Mouse (Mus musculus) brain, adult 2 months (tissue): ENCODE measurements at regions not wholly inside any gene's neighbourhood (a gene's known extent, or its start where the extent isn't known, plus 50 kb on each side); places are given as distances from the start of the nearest gene placed in this dataset.
"Not testable (repeated sequence)": the region's sequence is repeated elsewhere in the genome, so short reads cannot be mapped to it uniquely, and the experiment has no call there.

Experiments used
- DNase-seq: peaks from one replicate; pipeline ENCODE4 v3.0.0; 2011; ENCODE audit warnings: low read depth, low spot score

DNA sequence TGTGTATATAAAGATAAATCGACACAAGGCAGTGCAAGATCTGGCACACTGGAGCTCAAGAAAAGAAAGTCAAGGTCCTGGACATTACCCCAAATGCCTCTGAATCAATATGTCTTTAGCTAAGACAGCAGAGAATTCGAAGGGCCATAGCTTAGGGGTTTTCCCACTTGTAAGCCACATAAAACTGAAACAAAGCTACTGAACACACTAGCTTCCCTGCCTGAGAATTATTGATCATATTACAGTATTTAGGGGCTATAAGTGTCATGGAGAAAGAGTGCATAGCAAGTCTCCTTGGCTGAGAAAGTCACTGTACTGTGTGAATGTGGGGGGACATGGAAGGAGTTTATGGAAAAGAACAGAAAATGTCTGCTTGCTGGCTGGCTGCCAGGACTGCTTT lies 207.3 kb upstream of the Htr1f start:
- no peak for DNase-seq

- no peak for DNase-seq
Measured at GRCm38 (mm10) chr16:65315052-65315451, 205.3 kb upstream of the Pou1f1 start.

GRCm38 (mm10) chr16:65332412-65332811 lies 187.9 kb upstream of the Pou1f1 start:
- DNase-seq = no peak

GRCm38 (mm10) chr16:65339225-65339624 lies 181.1 kb upstream of the Pou1f1 start:
- DNase-seq = peak; percentile 20

DNA sequence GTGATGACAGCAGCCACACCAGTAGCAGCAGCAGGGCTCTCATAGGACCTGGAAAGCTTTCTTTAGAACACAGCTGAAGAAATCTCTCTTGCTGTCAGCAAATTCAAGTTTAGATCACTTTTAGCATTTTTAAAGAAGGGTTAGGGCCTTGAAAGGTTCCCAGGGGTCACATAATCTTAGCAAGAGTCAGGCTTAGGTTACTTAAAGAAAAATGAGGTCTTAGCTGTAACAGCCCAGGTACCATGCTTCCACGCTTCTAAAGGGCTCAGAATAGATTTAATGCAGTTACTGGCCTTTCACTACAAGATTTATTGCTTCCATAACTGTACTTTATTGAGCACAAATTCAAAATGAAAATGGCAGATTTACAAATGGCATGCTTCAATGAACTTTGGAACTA lies 160.4 kb upstream of the Pou1f1 start:
- DNase-seq = no peak

GRCm38 (mm10) chr16:65369271-65369670 lies 151.0 kb upstream of the Pou1f1 start:
- no peak for DNase-seq

- DNase-seq = peak; percentile 49
Measured at GRCm38 (mm10) chr16:65370939-65371338, 149.4 kb upstream of the Pou1f1 start.

DNA sequence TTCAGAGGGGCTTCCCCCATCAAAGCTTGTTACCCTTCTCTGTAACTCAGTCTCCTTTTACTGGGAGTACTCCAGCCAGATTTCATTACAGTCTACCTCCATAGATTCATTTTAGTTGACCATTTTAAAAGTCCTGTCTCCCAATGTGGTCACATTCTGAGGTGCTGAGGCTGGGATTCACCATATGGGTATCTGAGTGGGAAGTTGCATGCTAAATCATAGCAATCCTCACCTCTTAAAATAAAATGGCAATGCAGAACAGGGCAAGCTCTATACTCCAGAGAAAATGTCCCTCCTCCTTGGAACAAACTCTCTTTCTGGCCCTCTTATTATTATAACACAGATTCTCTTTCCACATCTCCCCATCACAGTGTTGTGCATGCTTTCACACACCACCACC lies 143.8 kb upstream of the Pou1f1 start:
- peak; percentile 43 for DNase-seq

- no peak for DNase-seq
Measured at GRCm38 (mm10) chr16:65378276-65378675, 142.0 kb upstream of the Pou1f1 start.

GRCm38 (mm10) chr16:65379939-65380338 lies 140.4 kb upstream of the Pou1f1 start:
- DNase-seq = peak; percentile 78

- no peak for DNase-seq
Measured at GRCm38 (mm10) chr16:65403926-65404648, 116.2 kb upstream of the Pou1f1 start.

DNA sequence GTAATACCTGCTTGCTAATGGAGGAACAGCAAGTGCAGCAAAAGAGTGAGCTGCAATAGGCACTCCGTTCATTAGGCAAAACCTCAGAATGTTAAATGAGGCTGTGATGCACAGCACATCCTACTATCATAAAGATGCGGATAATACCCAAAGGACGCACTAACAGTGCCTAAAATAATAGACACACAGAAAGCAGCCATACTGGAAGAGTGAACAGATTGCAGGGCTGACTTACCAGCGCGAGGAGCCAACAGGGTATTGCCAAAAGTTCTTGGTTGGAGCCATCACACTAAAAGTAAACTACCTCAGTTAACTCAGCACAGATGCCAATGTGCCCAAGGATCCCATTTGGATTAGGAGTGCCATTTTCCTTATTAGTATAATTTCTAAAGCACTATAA lies 115.5 kb upstream of the Pou1f1 start:
- no peak for DNase-seq

GRCm38 (mm10) chr16:65405824-65406556 lies 114.3 kb upstream of the Pou1f1 start:
- DNase-seq = peak; percentile 18

DNA sequence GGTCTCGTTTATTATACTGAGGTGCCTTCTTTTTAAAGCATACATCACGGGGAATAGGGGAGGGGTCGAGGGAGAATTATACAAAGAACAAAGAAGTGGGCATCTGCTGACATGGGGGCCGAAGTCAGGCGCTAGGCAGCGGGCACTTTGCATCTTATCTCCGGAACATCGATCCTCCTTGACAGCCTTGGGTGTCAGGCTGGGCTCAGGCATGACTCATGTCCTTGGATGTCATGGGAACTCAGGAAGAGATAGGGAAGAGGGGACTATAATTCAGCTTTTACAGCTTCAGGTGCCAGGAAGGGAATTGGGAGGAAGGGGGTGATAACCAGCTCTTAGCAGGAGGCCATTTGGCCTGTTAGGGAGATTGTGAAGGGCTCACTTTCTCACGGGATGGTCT lies 88.3 kb upstream of the Pou1f1 start:
- not testable (repeated sequence) for DNase-seq

DNA sequence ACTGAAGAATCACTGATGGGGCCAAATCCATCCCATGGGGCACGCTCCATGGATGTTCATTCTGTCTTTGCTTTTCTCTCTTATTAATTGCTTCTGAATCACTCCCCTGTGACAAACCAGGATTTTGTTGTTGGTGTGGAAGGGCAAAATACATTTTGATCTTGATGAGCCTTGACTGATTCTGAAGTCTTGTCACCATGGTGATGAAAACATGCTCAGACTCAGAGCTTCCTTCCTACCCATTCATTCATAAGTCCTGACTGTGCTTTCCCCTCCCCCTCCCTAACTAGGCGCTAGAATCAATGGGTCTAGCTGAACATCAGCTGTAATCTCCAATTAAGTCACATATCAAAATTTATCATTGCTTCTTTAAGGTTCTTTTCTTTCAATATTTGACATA lies 84.2 kb upstream of the Pou1f1 start:
- no peak for DNase-seq

GRCm38 (mm10) chr16:65441954-65442353 lies 78.4 kb upstream of the Pou1f1 start:
- no peak for DNase-seq

- DNase-seq = no peak
Measured at GRCm38 (mm10) chr16:65448810-65449209, 71.5 kb upstream of the Pou1f1 start.

DNA sequence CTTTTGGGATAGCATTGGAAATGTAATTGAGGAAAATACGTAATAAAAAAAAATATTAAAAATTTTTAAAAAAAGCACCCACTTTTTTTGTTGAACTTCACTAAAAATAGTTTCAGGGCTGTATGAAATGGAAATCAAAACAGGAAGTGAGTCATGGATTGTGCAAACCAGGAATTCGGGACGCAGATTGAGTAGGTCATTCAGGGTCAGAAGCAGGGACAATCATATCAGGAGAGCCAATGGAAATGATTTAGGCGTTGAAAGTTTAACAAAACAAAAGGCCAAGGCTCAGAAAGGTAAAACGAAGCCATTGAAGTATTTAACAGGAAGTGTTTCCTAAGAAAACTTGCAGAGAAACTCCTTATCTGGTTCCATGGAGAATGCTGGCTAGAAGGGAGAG lies 69.6 kb upstream of the Pou1f1 start:
- DNase-seq = no peak

GRCm38 (mm10) chr16:65451885-65452284 lies 68.4 kb upstream of the Pou1f1 start:
- DNase-seq = no peak

DNA sequence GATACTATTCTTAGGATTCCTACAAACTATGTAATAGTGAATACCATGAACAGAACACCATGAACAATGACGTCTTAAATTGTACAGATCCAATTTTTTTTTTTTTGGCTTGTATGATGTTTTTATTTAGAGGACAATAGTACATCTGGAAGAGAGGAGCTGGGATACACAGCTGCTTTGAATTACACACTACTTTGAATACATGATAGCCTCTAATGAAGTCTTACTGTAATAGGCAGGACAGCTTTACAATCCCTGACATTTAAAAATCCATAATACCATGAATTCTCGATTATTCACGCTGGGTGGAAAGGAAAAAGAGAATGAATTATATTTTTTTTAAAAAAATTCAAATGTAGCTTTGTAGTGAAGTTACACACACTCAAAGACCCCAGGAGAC lies 63.4 kb upstream of the Pou1f1 start:
- DNase-seq = not testable (repeated sequence)

DNA sequence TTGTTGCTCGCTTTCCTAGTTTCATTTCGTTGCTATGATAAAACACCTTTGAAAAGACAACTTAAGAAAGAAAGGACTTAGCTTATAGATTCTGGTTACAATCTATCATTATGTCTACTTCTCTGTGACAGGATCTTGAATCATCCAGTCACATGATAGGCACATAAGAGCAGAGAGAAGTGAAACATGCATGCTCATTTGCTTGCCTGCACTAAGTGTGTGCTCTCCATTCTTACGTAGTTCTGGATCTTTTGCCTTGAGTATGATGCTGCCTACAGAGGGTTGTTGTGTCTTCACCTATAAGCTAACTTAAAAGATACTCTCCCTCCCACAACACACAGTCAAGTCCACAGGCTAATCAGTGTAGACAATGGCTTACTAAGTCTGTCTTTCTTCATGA lies 62.1 kb upstream of the Pou1f1 start:
- DNase-seq = no peak

GRCm38 (mm10) chr16:65469681-65470080 lies 50.6 kb upstream of the Pou1f1 start:
- no peak for DNase-seq
